Mouse (Mus musculus) G1E (cell line): ENCODE measurements around the gene Ppp2r3c. TPM values are rescaled to one million over a fixed set of nuclear protein-coding genes. Genes with fewer than 3 reads are reported as not detected.

ENCODE experiments used
- polyA plus RNA-seq: library from polyadenylated mRNA; stranded (reverse); fragments of >175 nt; gene quantifications from 2 replicates; pipeline ENCODE4 v1.2.3, GENCODE M21; 2012
- total RNA-seq, 2 experiments: library from RNA; stranded (forward) in 1 of 2; stranded (reverse) in 1 of 2; fragments of 200-1000 nt in 1 of 2; fragments of >200 nt in 1 of 2; fragmentation: Nextera tagmentation in 1 of 2; gene quantifications; 2 replicates each; pipeline ENCODE4 v1.2.3; 2014 to 2017

Gene Ppp2r3c
- total and polyA plus RNA-seq, 3 experiments, result 1.6 to 52.3 (median 39.2) TPM

Other genes with a start within 250 kb of the Ppp2r3c start
- gene 2700097O09Rik, start 222.9 kb downstream of the Ppp2r3c start, total RNA-seq (2014; fragmentation: Nextera tagmentation), result 46.5 and 53.1 TPM in 2 replicates
- gene 2700097O09Rik, start 222.9 kb downstream of the Ppp2r3c start, total RNA-seq (2017), result 42.5 and 42.8 TPM in 2 replicates
- 1.5 and 1.7 TPM in 2 replicates for gene 2700097O09Rik, start 222.9 kb downstream of the Ppp2r3c start, polyA plus RNA-seq
- 287 and 299 TPM in 2 replicates for gene Srp54a, start 222.7 kb downstream of the Ppp2r3c start, total RNA-seq (2014; fragmentation: Nextera tagmentation)
- gene Srp54a, start 222.7 kb downstream of the Ppp2r3c start, total RNA-seq (2017), result 279 and 303 TPM in 2 replicates
- gene Srp54a, start 222.7 kb downstream of the Ppp2r3c start, polyA plus RNA-seq, result 67.6 and 70.2 TPM in 2 replicates
- 6.9 and 11.7 TPM in 2 replicates for gene Fam177a, start 178.5 kb downstream of the Ppp2r3c start, total RNA-seq (2014; fragmentation: Nextera tagmentation)
- 22.7 and 26.1 TPM in 2 replicates for gene Fam177a, start 178.5 kb downstream of the Ppp2r3c start, total RNA-seq (2017)
- gene Fam177a, start 178.5 kb downstream of the Ppp2r3c start, polyA plus RNA-seq, result 6.7 and 7.4 TPM in 2 replicates
- 128 and 152 TPM in 2 replicates for gene Srp54b, start 147.9 kb downstream of the Ppp2r3c start, total RNA-seq (2014; fragmentation: Nextera tagmentation)
- 217 and 252 TPM in 2 replicates for gene Srp54b, start 147.9 kb downstream of the Ppp2r3c start, total RNA-seq (2017)
- gene Srp54b, start 147.9 kb downstream of the Ppp2r3c start, polyA plus RNA-seq, result 133 and 152 TPM in 2 replicates
- gene 1700047I17Rik2, start 103.4 kb downstream of the Ppp2r3c start, total RNA-seq (2014; fragmentation: Nextera tagmentation), result 19.1 and 22.5 TPM in 2 replicates
- gene 1700047I17Rik2, start 103.4 kb downstream of the Ppp2r3c start, total RNA-seq (2017), result not detected in 2 replicates
- gene 1700047I17Rik2, start 103.4 kb downstream of the Ppp2r3c start, polyA plus RNA-seq, result not detected in 2 replicates
- gene Srp54c, start 72.8 kb downstream of the Ppp2r3c start, total RNA-seq (2014; fragmentation: Nextera tagmentation), result 102 and 121 TPM in 2 replicates
- gene Srp54c, start 72.8 kb downstream of the Ppp2r3c start, total RNA-seq (2017), result 138 and 154 TPM in 2 replicates
- gene Srp54c, start 72.8 kb downstream of the Ppp2r3c start, polyA plus RNA-seq, result 1.5 and 2.3 TPM in 2 replicates
- 50.0 and 52.7 TPM in 2 replicates for gene 1110008L16Rik, start 3.4 kb downstream of the Ppp2r3c start, total RNA-seq (2014; fragmentation: Nextera tagmentation)
- gene 1110008L16Rik, start 3.4 kb downstream of the Ppp2r3c start, total RNA-seq (2017), result 38.5 and 40.4 TPM in 2 replicates
- 3.0 and 4.0 TPM in 2 replicates for gene 1110008L16Rik, start 3.4 kb downstream of the Ppp2r3c start, polyA plus RNA-seq
- 174 and 191 TPM in 2 replicates for gene Psma6, start 81.2 kb upstream of the Ppp2r3c start, total RNA-seq (2014; fragmentation: Nextera tagmentation)
- 518 and 536 TPM in 2 replicates for gene Psma6, start 81.2 kb upstream of the Ppp2r3c start, total RNA-seq (2017)
- gene Psma6, start 81.2 kb upstream of the Ppp2r3c start, polyA plus RNA-seq, result 26.6 and 37.1 TPM in 2 replicates
- gene Nfkbia, start 189.6 kb upstream of the Ppp2r3c start, total RNA-seq (2014; fragmentation: Nextera tagmentation), result 28.8 and 34.1 TPM in 2 replicates
- 14.1 and 15.1 TPM in 2 replicates for gene Nfkbia, start 189.6 kb upstream of the Ppp2r3c start, total RNA-seq (2017)
- 8.9 and 11.0 TPM in 2 replicates for gene Nfkbia, start 189.6 kb upstream of the Ppp2r3c start, polyA plus RNA-seq